Mouse (Mus musculus): Measurements from ENCODE around the gene Pml.

The Pml gene

DNA sequence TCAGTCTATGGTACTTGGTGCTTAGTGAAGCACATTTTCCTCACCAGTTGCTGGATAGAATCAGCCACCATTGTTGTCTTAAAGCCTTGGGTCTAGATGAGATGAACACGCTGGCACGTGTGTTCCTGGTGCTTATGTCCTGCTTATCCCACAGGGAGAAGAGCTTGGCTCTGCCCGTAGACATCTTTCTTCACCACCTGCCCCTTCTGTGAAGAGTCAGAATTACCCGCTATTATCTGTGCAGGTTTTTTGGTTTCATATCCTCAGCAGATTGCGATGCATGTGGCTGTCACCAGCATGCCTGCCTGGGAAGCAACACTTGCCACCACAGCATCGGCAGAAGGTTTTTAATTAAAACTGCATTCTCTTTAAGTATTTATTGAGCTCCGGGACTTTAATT, 43.6 kb downstream of the Pml start:
- Histone ChIP-seq H3K4me3 (replicated peaks; ENCODE audit: low read length) (no peak overlapping the region), H3K4me1 (replicated peaks; ENCODE audit: low read depth, low read length) (peaks cover 81% of the 10 kb centered on the region), H3K27me3 (ENCODE audit: insufficient read depth, low read length) (peaks cover 30% of the 10 kb centered on the region), H3K9me3 (ENCODE audit: low read length) (peaks cover 14% of the 10 kb centered on the region), H3K36me3 (ENCODE audit: insufficient read depth, low read length) (no peaks in the 10 kb centered on the region)
- no peak for TF ChIP-seq CTCF (conservative IDR thresholded peaks at IDR 0.05; ENCODE audit: low read length)
- TF ChIP-seq NANOG (IDR thresholded peaks at IDR 0.05; ENCODE audit: borderline replicate concordance, low read length), result no peak
- no peak for TF ChIP-seq POU5F1 (IDR thresholded peaks at IDR 0.05; ENCODE audit: borderline replicate concordance, low read length)

GRCm38 (mm10) chr9:58204448-58205000, 45.1 kb downstream of the Pml start:
- Histone ChIP-seq H3K27me3 (ENCODE audit: insufficient read depth, low read length) (peaks cover 45% of the 10 kb centered on the region), H3K4me1 (replicated peaks; ENCODE audit: low read depth, low read length) (peaks cover 81% of the 10 kb centered on the region), H3K36me3 (ENCODE audit: insufficient read depth, low read length) (no peaks in the 10 kb centered on the region), H3K4me3 (replicated peaks; ENCODE audit: low read length) (peak overlapping the region; percentile 76), H3K9me3 (ENCODE audit: low read length) (peaks cover 14% of the 10 kb centered on the region)
- TF ChIP-seq CTCF (conservative IDR thresholded peaks at IDR 0.05; ENCODE audit: low read length) (peak; percentile 85), NANOG (IDR thresholded peaks at IDR 0.05; ENCODE audit: borderline replicate concordance, low read length) (no peak), POU5F1 (IDR thresholded peaks at IDR 0.05; ENCODE audit: borderline replicate concordance, low read length) (no peak)

DNA sequence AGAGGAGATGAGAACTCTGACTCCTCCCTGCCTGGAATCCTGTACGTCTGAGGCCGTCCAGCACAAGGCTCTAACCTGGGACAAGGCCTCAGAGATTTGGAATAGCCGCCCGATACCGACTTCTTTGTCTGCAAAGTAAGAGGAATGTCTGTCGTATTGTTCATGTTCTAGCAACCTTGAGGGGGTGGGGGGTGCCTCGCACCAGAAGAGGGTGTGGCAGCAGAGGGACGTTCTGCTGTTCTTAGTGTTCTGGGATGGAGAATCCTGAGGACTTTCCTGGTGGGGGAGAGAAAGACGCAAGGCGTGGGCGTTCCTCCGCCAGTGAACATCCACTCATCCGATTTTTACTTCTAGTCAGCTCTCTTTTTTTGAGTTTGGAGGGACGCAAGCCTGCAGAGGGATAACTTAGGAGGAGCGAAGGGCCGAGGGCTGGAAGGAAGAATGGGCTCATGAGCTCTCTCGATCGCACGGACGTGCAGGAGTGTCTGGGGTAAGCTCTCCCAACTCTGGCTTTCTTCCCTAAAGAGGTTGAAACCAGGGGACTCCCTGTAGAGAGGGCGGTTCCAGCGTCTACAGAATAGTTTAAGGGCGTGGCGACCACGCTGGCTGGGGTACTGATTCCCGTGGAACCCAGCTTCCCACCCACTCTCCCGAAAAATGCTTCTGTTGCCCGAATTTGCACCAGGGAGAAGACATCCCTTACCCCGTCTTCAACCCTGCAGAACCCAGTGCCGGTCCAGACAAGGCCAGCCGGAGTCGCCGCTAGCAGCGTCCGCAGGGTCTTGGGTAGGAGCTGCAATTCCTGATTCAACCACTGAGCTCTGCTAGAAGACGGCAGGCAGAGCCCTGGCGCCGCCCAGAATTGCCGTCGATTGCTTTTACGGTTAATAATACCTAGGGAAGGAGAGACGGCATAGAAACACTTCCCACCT, 45.8 kb downstream of the Pml start, which contains the start of the genes Islr and Islr2:
Gene Islr, minus strand, starts transcription at position 791 of the 932 bp plus-strand sequence.
Gene Islr2, minus strand, starts transcription at position 804 of the 932 bp plus-strand sequence.
- H3K9me3 ChIP-seq (ENCODE audit: low read length), result peaks cover 14% of the 10 kb centered on the region
- H3K27me3 ChIP-seq (ENCODE audit: insufficient read depth, low read length), result peaks cover 52% of the 10 kb centered on the region
- peaks cover 80% of the 10 kb centered on the region for H3K4me1 ChIP-seq (replicated peaks; ENCODE audit: low read depth, low read length)
- H3K36me3 ChIP-seq (ENCODE audit: insufficient read depth, low read length), result no peaks in the 10 kb centered on the region
- H3K4me3 ChIP-seq (replicated peaks; ENCODE audit: low read length), result peak within 1 kb of the TSS; percentile 76
- TF ChIP-seq POU5F1 (IDR thresholded peaks at IDR 0.05; ENCODE audit: borderline replicate concordance, low read length), result no peak
- TF ChIP-seq NANOG (IDR thresholded peaks at IDR 0.05; ENCODE audit: borderline replicate concordance, low read length), result 0 out of 2 replicates have a peak, but pooled peaks have one; percentile 24
- TF ChIP-seq CTCF (conservative IDR thresholded peaks at IDR 0.05; ENCODE audit: low read length), result peak; percentile 38

DNA sequence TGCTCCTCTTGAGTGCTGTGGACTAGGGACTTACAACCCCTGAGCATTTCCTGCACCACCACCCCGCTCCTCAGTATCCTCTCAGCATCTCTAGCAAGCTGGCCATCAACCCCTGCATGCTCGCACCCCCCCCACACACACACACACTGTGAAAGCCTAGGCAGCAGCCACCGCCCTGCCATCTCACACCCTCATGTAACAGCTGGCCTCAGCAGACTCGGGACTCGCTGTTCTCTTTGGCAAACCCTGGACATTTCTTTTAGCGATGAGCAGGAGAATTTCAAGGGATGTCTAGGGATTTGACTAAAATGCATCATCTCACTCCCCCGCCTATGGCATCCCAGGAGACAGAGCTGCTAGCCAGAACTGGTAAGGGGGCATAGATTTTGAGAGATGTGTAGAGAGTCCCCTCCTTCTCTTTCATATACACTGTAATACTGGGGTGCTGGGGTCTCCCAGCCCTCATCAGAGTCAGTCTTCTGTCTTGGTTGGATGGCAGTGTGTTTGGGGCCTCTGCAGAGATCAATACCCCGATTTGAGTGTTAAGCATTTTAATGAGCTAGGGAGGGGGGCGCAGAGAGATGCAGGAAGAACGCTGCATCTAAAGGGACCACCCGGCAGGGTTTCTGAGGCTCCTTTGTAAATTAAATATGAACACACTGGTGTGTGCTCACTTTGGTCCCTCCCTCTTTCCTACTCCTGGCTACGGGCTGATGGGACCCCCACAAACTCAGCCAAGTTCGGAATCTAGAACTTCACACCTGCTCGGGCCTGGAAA, 46.7 kb downstream of the Pml start:
- H3K4me1 ChIP-seq (replicated peaks; ENCODE audit: low read depth, low read length), result peaks cover 82% of the 10 kb centered on the region
- peaks cover 61% of the 10 kb centered on the region for H3K27me3 ChIP-seq (ENCODE audit: insufficient read depth, low read length)
- H3K36me3 ChIP-seq (ENCODE audit: insufficient read depth, low read length), result no peaks in the 10 kb centered on the region
- H3K9me3 ChIP-seq (ENCODE audit: low read length), result peaks cover 14% of the 10 kb centered on the region
- TF ChIP-seq NANOG (IDR thresholded peaks at IDR 0.05; ENCODE audit: borderline replicate concordance, low read length), result no peak
- TF ChIP-seq CTCF (conservative IDR thresholded peaks at IDR 0.05; ENCODE audit: low read length), result no peak
- no peak for TF ChIP-seq POU5F1 (IDR thresholded peaks at IDR 0.05; ENCODE audit: borderline replicate concordance, low read length)
- peak overlapping the region; percentile 76 for H3K4me3 ChIP-seq (replicated peaks; ENCODE audit: low read length)

DNA sequence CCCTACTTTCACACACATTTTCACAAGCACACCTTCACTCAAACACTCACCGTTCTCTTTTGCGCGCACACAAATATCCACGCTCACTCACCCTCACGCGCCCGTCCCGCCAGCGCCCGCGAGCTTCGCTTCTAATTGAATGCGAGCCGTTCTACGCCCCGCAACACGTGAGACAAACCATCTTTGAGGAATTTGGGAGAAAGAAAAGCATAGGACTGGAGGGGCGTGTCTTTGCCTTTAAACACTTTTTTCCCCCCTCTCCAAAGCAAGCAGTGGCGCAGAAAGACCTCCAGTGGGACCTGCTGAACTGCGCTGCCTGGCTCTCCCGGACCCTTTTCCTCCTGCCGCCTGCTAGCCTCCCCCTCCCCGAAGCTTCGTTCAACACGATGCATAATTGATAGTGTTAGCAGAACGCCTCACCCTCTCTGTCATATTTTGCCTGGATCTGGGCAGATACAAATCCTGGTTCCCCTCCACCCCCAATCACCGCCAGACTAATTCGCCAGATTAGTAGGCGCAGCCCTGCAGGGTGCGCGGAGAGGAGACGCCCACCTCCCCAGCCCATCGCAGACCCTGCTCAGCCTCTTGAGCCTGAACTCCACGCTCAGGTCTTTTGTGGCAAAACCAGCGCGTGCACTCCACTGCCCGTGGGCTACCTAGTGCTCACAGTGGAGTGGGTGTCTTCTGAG, 47.6 kb downstream of the Pml start:
- Histone ChIP-seq H3K9me3 (ENCODE audit: low read length) (peaks cover 14% of the 10 kb centered on the region), H3K4me3 (replicated peaks; ENCODE audit: low read length) (peak overlapping the region; percentile 50), H3K27me3 (ENCODE audit: insufficient read depth, low read length) (peaks cover 70% of the 10 kb centered on the region), H3K36me3 (ENCODE audit: insufficient read depth, low read length) (no peaks in the 10 kb centered on the region), H3K4me1 (replicated peaks; ENCODE audit: low read depth, low read length) (peaks cover 85% of the 10 kb centered on the region)
- no peak for TF ChIP-seq CTCF (conservative IDR thresholded peaks at IDR 0.05; ENCODE audit: low read length)
- no peak for TF ChIP-seq POU5F1 (IDR thresholded peaks at IDR 0.05; ENCODE audit: borderline replicate concordance, low read length)
- TF ChIP-seq NANOG (IDR thresholded peaks at IDR 0.05; ENCODE audit: borderline replicate concordance, low read length), result no peak

GRCm38 (mm10) chr9:58201091-58201842, 48.3 kb downstream of the Pml start:
- Histone ChIP-seq H3K4me1 (replicated peaks; ENCODE audit: low read depth, low read length) (peaks cover 84% of the 10 kb centered on the region), H3K36me3 (ENCODE audit: insufficient read depth, low read length) (no peaks in the 10 kb centered on the region), H3K4me3 (replicated peaks; ENCODE audit: low read length) (peak overlapping the region; percentile 50), H3K27me3 (ENCODE audit: insufficient read depth, low read length) (peaks cover 77% of the 10 kb centered on the region), H3K9me3 (ENCODE audit: low read length) (peaks cover 14% of the 10 kb centered on the region)
- no peak for TF ChIP-seq NANOG (IDR thresholded peaks at IDR 0.05; ENCODE audit: borderline replicate concordance, low read length)
- TF ChIP-seq CTCF (conservative IDR thresholded peaks at IDR 0.05; ENCODE audit: low read length), result no peak
- no peak for TF ChIP-seq POU5F1 (IDR thresholded peaks at IDR 0.05; ENCODE audit: borderline replicate concordance, low read length)

Data from E14TG2a.4 (cell line).